Mouse (Mus musculus) right cerebral cortex, adult 18-20 months (tissue): ENCODE measurements around the gene Myt1l.
A peak's percentile ranks its signal among the peaks of the same experiment; 100 is the strongest.

ENCODE experiments used
- DNase-seq: peaks from one replicate; pipeline ENCODE4 v3.0.0; 2022; ENCODE audit warnings: mixed read lengths

Myt1l gene

DNA sequence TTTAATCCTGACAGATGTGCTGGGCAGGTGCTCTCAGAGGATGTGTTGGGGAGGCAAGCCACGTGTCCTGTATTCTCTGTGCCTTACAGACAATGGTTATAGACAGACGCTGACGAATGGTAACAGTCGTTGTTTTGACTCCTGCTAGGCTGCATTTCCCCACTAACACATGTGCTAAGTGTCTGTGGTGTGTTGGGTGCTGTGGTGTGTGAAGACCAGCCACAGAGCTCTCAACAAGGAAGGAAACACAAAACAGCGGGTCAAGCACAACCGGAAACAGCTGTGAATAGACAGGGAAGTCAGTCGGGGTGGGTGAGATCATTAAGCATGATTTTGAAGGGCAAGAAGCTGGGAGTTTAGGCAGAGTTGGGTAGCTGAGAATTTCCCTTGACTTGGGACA lies 41.1 kb downstream of the Myt1l start:
- DNase-seq, result no peak

DNA sequence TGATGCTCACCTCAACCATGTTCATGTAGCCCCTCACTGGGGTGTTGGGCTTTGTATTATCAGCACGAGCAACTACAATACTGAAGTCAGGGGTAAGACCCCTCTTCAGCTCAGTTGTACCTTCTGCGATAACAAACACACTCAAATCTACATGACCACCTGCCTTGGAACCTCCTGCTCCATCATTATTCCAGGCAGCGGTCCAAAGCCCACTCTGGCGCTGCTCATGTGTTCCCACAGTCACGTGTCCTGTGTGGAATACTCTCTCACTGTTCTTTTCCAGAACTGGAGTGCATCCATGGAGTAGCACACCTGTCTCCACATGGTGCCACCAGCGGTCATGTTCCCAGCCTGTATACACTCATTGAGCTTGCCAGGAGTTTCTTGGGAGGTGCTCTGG lies 42.2 kb downstream of the Myt1l start:
- no peak for DNase-seq

DNA sequence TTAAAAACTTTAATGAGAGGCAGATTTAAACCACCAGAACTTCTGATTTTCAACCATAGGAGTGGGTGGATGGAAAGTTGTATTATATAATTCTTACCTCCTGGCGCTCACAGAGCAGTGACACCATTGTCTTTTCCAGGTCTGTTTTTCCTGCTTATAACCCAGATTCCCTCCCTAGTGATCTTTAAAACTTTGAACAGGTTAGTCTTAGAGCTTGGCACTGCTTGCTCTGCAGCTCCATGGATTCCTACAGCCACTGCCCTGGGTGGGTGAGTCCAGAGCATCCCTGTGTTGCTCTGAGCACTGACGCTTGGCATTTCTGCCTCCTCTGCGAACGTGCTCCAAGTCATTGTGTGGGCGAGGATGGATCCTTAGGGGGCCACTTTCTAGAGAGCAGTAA lies 43.4 kb downstream of the Myt1l start:
- DNase-seq, result no peak

DNA sequence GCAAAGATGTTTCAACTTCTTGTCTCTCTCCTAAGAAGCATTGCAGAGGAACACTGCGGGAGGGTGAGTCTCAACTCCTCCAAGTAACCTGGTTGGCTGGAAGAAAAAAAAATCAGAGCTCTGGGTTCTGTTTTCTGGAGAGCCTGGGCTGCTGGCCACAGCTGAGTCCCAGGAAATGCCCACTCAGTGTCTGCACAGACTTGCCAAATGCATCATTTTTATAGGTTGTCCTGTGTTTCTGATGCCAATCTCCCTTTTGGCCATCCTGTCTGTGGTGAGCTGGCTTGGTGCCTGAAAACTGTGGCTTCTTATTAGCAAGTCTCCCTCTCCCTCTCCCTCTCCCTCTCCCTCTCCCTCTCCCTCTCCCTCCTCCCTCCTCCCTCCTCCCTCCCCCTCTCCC lies 65.6 kb downstream of the Myt1l start:
- DNase-seq, result peak; percentile 72

DNA sequence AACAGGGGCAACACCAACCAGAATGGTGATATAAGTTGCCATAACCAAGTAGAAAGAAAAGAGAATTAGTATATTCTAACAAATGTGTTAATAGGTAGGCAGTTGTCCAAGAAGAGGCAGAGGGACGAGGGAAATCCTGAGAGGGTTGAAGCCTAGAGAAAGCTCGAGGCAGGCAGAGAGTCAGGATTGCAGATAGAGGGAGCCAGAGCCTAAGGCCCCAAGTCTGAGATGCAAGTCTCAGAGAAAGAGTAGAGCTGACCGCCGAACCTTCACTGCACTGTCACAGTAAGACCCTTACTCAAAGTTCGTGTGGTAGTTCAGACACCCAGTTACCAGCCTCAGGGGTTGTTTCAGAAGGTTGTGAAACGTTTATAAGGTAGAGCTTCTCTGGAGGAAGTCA lies 71.7 kb downstream of the Myt1l start:
- DNase-seq, result no peak

DNA sequence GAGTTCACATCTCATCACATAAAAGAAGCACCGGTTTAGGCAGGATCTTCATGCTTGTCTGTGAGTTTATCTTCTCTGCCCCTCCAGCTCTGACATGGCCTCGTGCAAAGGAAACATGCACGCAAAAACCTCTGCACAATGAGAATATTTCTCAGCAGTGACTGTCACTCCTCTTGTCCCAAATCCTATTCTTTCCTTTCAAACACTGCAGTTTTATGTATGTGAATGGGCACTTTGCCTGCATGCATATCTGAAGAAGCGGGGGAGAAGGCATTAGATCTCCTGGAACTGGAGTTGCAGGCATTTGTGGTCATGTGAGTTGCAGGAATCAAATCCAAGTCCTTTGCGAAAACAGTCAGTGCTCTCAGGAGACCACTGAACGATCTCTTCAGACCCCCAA lies 73.0 kb downstream of the Myt1l start:
- no peak for DNase-seq

DNA sequence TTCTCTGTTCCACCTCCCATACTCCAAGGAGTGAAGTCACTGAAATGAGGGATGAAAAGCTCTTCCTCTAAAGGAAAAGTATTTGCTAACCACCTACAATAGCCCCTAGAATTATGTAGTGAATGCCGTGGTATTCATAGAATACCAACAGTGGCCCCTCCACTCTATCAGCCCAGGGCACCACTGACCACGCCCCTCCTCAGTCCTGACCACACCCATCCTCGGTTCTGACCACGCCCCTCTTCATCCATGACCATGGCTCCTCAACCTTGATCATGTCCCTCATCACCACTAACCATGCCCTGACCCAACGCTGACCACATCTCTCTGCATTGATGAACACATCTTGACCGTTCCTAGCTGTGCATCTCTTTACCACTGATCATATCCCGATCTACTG lies 76.5 kb downstream of the Myt1l start:
- DNase-seq, result no peak

DNA sequence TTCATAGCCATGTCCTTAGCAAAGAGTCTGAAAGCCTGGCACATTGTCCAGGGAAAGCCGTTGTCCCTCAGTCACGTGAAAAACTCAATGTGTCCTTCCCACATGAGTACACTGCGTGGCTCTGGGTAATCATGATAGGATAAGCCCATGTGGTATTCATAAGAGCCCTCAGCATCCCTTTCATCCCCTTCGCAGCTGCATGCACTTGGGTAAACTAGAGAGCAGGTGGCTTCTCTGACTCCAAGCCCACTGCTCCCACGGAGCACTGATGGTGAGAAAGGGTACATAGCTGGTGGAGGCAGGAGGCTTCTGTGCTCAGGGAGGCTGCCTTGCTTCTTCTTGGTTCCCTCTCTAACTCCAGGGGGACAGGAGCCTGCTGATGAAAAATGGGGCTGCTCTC lies 76.9 kb downstream of the Myt1l start:
- DNase-seq, result no peak

DNA sequence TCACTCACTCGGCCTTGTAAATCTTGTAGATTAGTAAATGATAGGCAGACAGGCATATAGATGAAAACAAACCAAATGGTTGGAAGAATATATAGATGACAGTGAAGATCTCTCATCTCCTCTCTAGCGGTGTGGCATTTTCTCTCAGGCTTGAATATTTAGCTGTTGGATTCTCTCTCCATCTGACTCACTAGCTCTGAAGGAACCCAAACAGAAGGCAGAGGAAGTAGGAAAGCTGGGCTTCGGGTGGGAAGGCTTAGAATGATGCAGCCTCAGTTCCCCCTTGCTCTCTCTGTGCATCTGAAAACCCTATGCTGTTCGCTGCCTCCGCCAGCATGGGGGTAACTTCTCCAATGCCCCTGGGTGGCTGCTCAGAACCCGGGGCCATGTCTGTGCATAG lies 78.0 kb downstream of the Myt1l start:
- DNase-seq, result peak; percentile 43

DNA sequence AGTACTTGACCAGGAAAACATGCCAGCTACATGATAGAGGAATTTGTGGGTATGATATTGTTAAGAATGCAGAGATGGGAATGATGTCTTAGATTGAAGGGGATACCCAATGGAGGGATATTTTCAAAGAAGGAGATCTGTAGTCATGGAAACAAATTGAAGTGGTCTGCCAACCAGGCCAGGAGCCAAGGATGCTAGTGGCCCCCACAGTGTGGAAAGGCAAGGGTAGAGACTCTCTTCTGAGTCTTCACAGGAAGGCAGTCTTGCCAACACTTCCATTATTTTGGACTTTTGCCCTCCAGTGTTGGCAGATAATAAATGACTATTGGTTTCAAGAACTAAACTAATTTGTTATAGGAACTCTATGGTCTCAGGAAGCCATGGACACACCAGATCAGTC lies 89.6 kb downstream of the Myt1l start:
- no peak for DNase-seq

DNA sequence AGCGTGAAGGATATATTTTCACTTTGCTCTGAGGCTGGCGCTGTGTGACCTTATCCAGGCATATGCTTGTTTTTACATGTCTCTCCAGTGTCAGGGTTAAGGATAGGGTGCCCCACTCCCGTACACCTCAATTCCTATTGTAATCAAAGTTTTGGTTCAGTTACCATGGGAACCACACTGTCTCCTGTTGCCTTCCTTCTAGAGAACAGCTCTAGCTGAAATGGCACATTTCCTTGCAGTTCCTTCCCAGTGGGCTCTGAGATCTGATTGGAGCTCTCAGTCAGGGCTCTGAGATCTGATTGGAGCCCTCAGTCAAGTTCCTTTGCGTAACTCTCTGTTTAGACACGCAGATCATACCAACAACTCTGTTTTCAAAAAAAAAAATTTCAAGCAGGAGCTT lies 93.3 kb downstream of the Myt1l start:
- DNase-seq, result no peak

DNA sequence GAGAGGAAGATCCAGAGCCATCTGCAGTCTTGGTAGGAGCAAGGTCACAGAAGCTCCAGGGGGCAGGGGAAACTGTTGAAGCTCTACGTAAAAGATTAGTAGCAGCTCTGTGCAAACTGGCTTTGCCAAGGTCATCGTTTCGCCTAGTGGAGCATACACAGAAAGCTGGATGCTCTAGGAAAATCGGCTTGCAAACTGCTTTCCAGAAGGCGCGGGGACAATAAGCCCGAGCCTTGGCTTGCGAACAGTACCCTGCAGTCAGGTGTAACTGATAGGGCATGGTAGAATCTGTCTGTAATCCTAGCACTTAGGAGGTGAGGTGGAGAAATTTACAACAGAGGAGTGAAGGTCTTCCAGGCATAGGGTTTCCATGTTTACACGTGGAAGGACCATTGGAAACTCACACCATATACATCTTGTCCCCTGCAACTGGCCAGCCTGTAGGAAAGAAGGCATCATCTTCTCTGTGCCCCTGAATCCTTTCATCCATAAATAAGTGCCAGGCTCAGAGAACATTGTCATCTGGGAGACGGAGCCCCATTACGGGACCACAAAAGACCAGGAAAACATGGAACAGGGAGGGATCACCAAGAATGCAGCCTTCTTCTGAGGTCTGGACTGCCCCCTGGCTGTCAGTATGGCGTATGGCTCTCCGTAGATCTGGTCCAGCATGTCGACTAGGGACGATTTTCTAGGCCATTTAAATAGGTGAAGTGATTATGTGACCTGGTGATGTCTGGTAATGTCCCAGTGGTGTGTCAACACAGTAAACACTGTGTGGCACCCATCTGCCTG lies 100.0 kb downstream of the Myt1l start:
- no peak for DNase-seq

DNA sequence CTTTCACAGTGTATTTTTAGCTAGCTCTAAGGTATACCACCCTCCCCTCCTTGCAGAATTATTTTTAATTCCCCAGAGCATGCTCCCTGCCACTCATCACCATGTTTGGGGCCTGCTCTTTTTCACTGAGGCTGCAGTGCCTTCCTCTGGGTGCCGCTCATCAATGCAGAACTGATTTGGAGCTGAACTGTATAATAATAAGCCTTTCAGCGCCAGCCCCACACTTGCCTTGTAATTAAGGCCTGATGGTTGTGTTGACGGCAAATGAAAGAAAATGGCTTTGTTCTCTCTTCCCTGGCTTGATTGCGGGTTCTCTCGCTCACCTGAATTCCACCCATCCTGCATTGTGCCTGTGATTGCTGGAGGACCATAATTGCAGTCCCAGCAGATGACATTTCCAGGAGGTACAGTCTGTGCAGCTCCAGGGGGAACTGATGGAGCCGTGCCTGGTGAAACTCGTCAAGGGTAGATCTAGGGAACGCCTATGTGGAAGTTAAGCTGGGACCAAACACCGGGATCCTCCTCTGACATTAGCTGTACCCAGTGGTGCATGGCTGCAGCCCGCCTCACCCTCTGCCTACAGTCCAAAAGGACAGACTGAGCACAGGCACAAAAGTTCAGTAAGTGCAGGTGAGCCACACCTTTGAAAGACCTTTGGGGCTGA lies 101.8 kb downstream of the Myt1l start:
- DNase-seq, result peak; percentile 51

DNA sequence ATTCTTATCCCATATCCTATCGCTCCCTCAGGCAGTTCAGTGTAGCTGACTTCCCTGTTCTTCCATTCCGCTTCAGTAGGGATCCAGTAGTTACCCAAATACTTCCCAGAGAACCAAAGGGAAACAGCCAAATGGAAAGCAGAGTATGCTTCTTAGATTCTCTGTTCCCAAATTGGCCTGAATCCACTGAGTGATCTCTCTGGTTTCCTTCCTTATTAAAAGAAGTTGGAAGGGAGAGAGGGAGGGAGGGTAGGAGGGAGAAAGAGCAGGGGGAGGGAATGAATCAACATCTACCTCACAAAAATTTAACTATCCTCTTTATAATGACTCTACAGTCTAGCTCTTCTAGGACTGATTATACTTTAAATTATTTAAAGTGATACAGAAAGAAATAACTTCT lies 106.3 kb downstream of the Myt1l start:
- DNase-seq, result no peak

DNA sequence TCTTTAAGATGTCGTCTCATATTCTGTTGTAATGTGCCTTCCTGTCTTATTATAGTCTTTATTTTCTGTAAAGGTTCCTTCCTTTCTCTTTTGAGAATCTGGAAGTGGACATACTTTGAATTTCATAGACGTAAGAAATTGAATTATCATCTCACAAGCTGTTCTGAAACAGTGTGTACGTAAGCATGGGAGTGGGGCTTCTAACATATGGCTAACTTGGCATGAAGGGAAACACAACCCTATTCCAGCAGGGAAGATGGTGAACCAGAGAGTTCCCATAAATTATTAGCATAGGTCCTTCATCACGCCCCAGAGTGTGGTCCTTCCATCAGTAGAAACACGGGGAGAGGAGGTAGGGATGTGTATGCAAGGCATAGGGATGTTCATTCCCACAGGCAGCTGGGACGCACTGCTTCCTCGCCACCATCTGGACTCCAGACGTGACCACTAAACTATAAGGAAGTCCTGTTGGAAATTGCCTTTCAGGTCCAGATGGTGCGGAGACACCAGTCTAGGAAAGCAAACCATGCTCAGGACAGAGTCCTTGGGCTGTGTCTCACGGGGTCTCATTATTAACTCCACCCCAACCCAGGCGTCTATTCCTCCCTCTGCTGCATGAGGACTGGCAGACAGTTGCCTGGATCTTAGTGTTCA lies 111.5 kb downstream of the Myt1l start:
- peak; percentile 37 for DNase-seq

DNA sequence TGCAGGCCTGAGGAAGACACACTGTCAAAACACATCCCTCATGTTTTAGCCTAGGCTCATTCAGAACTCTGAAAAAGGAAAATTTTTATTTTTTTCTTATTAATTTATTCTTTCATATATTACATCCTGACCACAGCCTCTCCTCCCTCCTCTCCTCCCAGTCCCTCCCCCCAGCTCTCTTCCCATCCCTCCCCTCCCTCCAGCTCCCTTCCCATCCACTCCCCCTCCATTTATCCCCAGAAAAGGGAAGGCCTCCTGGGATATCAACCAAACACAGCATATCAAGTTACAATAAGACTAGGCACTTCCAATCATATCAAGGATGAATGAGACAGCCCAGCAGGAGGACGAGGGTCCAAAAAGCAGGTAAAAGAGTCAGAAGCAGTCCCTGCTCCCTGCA lies 112.0 kb downstream of the Myt1l start:
- DNase-seq, result no peak

DNA sequence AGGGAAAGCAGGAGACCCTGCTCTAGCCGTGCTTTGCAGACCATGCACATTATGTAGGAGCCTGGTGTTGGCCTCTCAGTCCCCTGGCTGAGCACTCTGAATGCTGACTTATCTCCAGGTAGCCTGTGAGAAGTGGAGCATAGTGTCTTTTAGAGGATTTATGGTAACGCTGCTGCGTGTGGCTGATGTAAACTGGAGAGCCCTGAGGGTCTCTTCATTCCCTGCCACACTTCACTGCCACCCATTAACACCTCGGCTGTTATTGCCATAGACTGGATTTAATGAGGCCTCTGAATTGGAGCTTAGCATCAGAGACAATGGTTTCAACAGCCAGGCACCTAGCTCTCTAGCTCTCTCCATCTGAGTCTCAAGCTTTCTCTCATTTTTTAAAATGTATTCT lies 114.7 kb downstream of the Myt1l start:
- DNase-seq, result no peak

DNA sequence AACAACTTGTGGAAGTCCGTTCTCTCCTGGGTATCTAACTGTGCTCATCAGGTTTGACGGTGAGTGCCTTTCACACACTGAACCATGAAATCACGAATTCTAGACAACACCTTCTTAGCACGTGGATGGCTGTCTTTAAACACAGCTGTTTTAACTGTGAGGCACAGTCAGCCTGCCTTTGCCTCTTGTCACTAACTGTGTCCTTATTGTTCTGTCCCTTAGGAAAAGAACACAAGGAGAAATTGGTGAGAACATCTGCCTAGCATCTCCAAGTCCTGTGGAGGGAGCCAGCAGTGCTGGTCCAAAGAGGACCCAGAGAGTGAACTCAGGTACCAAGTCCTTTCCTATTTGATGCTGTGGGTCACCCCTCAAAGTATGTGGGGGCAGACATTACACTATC lies 115.9 kb downstream of the Myt1l start:
- no peak for DNase-seq

DNA sequence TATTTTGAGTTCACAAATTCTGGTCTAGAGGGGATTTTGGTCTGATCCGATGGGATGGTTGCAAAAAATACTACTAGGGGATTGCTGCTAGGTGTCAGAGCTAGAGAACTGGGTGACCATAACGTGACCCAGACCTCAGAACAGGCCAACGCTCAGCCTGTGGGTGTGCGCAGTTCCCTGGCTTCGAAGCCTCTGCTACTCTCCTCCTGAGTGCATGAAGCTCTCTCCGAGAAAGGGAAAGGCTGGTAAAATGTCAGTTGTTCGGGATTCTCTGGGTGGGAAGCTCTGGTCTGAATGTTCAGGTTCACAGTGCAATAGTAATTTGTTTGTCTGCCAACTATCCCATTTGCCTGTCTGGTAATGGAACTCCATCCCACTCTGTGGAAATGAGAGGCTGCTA lies 116.5 kb downstream of the Myt1l start:
- no peak for DNase-seq

DNA sequence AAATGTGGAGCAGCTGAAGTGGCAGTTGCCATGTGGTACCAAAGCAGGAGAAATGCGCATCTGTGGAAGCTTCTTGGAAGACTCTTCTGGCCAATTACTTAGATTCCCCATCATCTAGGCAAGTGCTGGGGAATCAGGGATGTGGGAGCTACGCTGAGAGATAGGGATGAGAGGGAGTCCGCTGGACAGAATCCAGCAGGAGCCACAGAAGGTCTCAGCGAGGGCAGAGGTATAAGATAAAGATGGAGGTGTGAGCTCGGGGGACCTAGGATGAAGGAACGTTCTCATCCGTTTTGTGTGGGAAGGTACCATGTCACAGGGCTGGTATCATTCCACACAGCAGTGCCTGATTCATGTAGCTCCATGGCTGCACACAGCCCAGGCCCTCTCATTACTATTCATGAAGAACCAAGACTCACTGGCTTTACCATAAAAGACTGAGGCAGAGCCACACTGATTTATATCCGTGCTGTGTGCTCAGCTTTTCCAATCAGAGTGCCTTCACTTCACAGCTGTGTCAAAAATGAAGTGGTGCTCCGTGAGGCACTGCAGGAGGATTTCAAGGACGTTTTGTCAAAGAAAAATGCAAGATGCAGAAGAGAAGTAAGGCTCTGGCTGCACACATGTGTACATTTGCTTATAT lies 121.4 kb downstream of the Myt1l start:
- DNase-seq, result peak; percentile 19

DNA sequence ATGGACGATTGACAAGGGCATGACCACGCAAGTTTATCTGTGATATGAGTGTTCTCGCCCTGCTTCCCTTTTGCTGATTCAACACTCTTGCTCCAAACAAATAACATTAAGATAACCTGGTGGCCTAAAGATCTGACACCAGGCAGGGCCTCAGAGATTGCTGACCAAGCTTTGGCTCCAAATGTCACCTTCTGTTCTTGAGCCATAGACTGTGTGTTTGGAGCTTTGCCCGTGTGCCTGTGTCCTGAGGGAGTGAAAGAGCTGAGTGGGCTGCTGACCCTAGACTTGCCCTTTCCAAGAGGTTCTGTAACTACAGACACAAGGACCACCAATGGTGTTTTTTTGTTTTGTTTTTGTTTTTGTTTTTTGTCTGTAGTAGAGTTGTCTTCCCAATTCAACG lies 124.3 kb downstream of the Myt1l start:
- DNase-seq, result no peak

DNA sequence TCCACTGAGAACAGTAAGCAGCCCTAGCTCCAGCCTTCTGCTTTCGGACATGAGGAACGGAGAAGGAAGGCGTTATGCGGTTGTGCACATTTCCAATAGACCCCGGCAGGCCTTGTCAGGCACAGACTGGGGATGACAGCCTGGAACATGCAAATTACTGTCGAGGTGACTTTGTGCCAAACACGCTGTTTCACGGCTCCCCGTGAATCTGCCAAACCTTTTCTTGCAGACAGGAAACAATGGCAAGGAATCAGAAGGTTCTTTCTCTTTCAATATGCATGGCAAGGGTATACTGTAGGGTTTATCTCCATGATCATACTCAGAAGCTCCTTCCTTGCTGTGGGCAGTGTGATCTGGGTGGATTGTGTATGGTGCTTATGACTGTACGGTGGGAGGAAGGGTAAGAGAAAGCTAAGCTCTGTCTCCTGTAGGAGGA lies 127.0 kb downstream of the Myt1l start:
- DNase-seq, result peak; percentile 57

DNA sequence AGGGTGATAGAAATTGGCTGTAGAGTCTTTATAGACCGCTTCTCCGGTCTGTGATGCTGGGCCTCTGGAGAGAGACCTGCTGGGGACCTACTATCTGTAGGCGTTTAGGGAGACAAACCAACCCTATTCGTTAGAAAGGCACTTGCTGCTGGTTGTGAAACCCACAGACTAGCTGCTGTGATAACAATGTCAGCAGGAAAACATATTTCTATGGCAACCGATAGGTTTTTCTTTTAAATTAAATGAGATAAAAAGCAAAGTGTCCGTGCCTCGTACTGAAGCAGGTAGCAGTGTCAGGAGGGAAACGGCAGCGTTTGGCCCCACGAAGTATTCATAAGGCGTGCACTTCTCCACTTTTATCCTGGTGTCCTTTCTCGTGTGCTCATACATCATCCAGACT lies 127.5 kb downstream of the Myt1l start:
- no peak for DNase-seq

DNA sequence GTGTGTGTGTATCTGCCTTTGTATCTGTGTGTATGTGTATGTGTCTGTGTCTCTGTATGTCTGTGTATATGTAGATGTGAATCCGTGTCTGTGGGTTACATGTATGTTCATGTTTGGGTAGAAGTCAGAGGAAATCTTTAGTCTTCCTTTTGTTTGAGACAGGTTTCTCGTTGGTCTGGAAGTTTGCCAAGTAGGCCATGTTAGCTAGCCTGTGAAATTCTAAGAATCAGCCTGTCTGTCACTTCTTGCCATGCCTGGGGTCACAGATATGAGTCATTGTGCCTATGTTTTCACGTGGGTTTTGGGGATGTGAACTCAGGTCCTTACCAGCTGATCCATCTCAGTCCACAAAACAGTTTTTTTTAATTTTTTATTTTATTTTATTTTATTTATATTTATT lies 128.9 kb downstream of the Myt1l start:
- no peak for DNase-seq
